Mouse (Mus musculus): ENCODE data around the gene A930009A15Rik.

A930009A15Rik gene

GRCm38 (mm10) chr10:115569712-115570491, at the start of gene A930009A15Rik:
Gene A930009A15Rik, plus strand, starts transcription at chr10:115569986.
- no peak for DNase-seq (ENCODE audit: low read depth, low spot score)

DNA sequence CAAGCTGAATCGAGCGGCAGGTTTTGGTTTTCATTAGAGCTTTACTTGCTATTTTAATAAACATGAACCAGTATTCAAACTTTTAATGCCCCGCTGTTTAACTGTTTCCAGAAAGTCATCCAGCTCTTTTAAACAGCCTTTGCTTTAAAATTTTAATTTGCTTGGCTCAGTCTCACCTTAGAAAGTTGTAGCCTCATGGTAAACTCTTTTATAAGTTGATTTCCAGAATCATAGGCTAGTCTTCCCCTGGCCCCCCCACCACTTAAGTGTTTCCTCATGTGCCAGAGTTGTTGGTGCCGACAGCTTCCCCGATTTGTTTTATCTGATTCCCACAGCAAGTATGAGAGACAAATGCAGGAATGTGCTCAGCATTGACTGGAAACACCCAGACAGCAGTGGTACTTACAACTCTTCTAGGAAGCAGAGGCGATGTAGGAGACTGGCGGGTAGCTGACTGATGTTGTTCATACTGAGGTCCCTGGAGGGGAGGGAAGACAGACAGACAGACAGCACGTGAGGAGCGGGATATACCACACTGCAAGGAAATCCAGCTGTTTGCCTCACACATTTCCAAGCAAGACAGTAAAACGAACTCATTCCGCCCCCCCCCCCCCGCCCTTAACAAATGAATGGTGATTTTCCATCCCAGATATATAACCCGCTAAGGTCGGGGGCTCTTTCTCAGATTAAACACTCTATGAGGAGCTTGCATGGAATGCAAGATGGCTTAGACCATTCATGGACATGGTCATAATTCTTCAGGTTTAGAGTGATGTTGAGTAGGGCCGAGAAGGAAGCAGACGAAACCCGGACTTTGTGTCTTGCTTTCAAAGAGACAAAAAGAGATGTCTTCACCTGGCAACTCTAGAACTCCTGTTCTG, 49.3 kb upstream of the A930009A15Rik start:
- DNase-seq (ENCODE audit: low read depth, low spot score): no peak

DNA sequence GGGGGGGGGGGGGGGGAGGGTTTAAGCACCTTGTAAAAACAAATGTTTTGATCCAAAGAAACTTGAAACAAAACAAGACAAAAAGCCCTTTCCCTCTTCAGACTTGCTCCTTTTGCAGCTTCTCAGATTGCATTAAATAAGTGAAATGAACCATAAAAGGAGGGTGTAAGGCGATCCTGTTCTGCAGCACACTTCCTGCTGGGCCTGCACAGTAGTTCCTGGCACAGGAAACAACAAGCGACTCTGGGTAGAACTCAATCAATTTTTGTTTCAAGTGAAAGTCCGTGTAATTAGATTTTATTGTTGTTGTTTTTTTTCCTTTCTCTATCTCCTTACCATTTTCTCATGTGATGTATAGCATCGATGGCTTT, 48.7 kb upstream of the A930009A15Rik start:
- no peak for DNase-seq (ENCODE audit: low read depth, low spot score)

DNA sequence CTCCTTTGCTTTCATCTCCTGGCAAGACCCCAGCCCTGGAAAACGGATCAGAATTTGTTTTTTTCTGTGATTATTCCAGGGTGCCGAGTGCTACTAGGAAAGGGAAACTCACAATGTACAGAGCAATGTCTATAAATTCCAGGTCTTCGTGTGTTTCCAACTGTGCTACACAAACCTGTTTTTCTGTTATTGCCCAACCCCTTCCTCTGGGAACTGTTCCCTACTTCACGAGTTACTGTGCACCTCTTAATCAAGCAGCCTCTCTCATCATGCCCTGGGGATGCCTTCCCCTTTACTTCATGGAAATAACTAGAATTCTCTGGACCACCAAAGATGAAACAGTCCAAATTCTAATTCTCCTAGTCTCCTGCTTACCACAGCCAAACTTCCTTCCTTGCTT, 40.9 kb upstream of the A930009A15Rik start:
- no peak for DNase-seq (ENCODE audit: low read depth, low spot score)

GRCm38 (mm10) chr10:115529768-115530167, 40.0 kb upstream of the A930009A15Rik start:
- DNase-seq (ENCODE audit: low read depth, low spot score): no peak

- DNase-seq (ENCODE audit: low read depth, low spot score): no peak
Measured at GRCm38 (mm10) chr10:115530746-115531145, 39.0 kb upstream of the A930009A15Rik start.

DNA sequence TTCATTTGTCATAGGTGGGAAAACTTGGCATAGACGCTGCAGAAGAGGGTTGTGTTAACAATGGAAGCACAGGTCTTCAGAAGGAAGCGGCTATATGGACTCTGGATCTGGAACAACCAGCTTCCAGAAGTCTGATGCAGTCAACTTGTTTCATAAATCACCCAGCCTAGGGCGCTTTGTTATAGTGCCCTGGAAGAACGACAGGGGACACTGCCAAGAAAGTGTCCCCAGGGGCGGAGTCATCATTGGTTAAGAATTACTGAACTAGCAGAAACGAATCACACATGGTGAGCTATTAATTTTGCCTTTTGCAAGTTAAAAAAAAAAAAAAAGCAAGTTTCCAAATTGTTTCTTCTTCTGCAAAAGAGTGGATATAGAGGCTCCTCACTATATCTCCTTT, 26.9 kb upstream of the A930009A15Rik start:
- DNase-seq (ENCODE audit: low read depth, low spot score): no peak

GRCm38 (mm10) chr10:115550253-115550652, 19.5 kb upstream of the A930009A15Rik start:
- DNase-seq (ENCODE audit: low read depth, low spot score): no peak

- DNase-seq (ENCODE audit: low read depth, low spot score): no peak
Measured at GRCm38 (mm10) chr10:115551069-115551468, 18.7 kb upstream of the A930009A15Rik start.

- no peak for DNase-seq (ENCODE audit: low read depth, low spot score)
Measured at GRCm38 (mm10) chr10:115553352-115554113, 16.3 kb upstream of the A930009A15Rik start.

GRCm38 (mm10) chr10:115555191-115555765, 14.5 kb upstream of the A930009A15Rik start:
- DNase-seq (ENCODE audit: low read depth, low spot score): no peak

DNA sequence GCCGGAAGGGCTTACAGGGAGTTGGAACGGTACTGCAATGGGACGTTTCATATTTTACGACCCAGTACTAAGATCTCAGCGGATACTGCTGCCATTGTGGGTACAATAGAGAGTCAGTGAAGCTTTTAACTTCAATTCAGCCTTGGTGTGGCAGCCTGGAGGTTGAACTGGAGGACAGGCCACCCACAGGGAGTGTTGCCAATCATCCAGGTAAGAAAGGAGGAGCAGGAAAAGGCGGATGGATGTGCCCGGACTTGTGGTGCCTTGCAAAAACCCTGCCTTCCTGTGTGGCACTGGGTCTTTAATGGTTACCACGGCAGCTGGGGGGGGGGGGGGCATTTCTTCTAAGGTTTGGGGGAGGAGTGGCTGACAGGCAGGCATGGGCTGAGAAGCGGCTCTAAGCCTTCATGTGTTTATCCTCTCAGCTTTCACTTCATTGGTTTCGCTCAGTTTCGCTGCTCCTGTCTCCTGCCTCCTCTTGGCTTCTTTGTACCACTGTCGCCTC, 13.0 kb upstream of the A930009A15Rik start:
- DNase-seq (ENCODE audit: low read depth, low spot score): no peak

DNA sequence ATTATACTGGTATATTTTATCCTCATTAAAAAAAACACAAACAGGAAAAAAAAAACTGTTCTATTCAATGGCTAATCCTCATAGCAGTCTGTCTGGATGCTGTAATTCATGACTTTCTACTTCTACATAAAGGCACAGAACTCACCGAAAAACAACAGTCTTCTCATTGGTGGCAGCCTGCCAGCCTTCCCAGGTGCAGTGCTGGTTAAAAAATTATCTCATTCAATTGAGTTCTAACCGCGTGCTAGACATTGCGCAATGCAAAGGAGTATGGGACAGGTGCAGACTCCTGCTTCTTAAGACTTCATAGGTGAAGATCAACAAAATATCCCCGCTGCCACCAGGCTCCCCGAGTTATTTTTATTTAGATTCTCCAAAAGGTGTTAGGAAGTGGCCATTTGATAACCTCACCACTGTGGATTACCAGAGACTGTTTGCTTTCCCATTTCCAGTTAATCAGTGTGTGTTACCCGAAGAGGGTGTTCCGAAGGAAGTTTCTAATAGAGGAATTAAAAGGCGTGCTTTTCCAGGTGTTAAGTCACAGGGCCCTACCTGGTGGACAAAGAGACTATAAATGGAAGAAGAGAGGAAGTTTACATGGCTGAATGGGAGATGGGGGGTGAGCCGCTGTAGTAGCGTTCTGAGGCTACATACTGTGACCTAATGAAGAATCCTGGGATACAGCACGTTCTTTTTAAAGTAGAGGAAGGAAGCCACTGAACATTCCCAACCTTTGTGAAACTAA, 8.5 kb upstream of the A930009A15Rik start:
- no peak for DNase-seq (ENCODE audit: low read depth, low spot score)

GRCm38 (mm10) chr10:115562911-115563686, 6.7 kb upstream of the A930009A15Rik start:
- no peak for DNase-seq (ENCODE audit: low read depth, low spot score)

DNA sequence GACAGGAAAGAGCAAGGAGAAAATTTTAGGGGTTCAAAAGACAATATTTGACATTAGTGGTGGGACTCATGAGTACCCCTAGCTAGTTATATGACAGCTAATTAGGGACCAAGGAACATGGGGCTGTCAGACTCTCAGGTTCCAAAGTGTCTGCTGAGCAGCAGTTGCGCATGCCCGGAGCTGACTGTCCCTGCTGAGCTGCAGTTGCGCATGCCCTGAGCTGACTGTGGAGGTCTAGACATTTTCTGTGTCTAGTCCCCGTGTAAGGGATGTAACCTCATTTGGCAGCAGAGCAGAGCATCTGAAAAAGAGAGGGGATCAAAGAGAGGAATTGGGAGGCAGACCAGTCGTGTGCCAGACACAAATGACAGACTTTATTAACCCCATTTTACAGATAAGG, 5.8 kb upstream of the A930009A15Rik start:
- DNase-seq (ENCODE audit: low read depth, low spot score): no peak

DNA sequence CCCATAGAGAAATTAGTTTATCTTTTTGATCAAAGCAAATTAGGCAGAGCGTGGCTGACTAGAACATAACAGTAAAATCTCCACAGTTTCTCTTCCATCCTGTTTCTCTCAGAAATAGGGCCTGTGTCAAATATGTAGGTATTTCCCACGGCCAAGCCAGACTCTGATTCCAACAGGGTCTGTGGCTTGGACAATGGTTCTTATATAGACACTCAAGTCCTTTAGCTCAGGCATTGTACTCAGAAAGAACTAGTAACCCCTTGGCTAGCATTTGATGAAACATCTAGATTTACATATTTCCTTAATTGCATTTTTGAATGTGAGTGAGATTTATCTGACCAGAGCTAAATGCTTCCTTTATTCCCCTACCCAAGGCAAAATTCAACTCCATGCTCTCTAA, 791 bp downstream of the A930009A15Rik start:
- DNase-seq (ENCODE audit: low read depth, low spot score): no peak

DNA sequence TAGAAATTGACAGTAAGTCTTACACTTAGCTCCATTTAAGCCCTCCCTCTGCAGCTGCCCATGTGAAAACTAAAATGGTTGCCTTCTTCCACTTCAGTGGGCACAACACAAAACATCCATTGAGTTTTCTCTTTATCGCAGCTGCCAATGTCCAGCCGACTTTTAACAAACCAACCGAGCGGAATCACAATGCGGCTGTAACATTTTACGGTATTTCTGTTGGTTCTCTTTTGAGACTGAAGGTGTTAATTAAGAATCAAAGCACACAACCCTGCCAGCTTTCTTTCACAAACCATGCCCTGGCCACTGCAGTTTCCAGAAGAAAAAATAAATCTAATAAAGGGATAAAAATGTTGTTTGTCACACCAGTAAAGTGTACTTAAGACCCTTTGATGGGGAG, 1.5 kb downstream of the A930009A15Rik start:
- no peak for DNase-seq (ENCODE audit: low read depth, low spot score)

GRCm38 (mm10) chr10:115571734-115572440, 2.1 kb downstream of the A930009A15Rik start:
- no peak for DNase-seq (ENCODE audit: low read depth, low spot score)

- no peak for DNase-seq (ENCODE audit: low read depth, low spot score)
Measured at GRCm38 (mm10) chr10:115579076-115579475, 9.3 kb downstream of the A930009A15Rik start.

All from retina, adult 2 months (tissue).